Mouse (Mus musculus) ES-Bruce4 (cell line): Measurements from ENCODE around the gene B3galnt1.

ENCODE experiments used
- CTCF ChIP-seq: IDR thresholded peaks from one replicate; pipeline ENCODE4 v1.8.1; 2011; ENCODE audit warnings: low read depth, low read length
- EP300 ChIP-seq: IDR thresholded peaks from 2 replicates; pipeline ENCODE4 v1.6.1; 2011; ENCODE audit warnings: low read depth, low read length; ENCODE audit not compliant: insufficient read depth
- POLR2A ChIP-seq: IDR thresholded peaks from one replicate; pipeline ENCODE4 v1.8.1; 2011; ENCODE audit warnings: low read length; ENCODE audit not compliant: insufficient read depth

GRCm38 (mm10) chr3:69607909-69608308, 9.1 kb upstream of the B3galnt1 start:
- TF ChIP-seq EP300 = no peak
- no peak for TF ChIP-seq CTCF
- no peak for TF ChIP-seq POLR2A
